Mouse (Mus musculus) C2C12 (cell line): ENCODE measurements at regions not wholly inside any gene's neighbourhood (a gene's known extent, or its start where the extent isn't known, plus 50 kb on each side); places are given as distances from the start of the nearest gene placed in this dataset.

Source experiments
- CTCF ChIP-seq: IDR thresholded peaks from one replicate; pipeline ENCODE4 v1.5.1; 2011; ENCODE audit not compliant: control insufficient read depth, insufficient read depth, insufficient read length
- MAX ChIP-seq: IDR thresholded peaks from one replicate; pipeline ENCODE4 v1.6.1; 2011; ENCODE audit warnings: mild to moderate bottlenecking, control low read depth
- MYOG ChIP-seq: IDR thresholded peaks from one replicate; pipeline ENCODE4 v1.6.1; 2011; ENCODE audit not compliant: control insufficient read depth, insufficient read length; ENCODE audit errors: extremely low read depth

DNA sequence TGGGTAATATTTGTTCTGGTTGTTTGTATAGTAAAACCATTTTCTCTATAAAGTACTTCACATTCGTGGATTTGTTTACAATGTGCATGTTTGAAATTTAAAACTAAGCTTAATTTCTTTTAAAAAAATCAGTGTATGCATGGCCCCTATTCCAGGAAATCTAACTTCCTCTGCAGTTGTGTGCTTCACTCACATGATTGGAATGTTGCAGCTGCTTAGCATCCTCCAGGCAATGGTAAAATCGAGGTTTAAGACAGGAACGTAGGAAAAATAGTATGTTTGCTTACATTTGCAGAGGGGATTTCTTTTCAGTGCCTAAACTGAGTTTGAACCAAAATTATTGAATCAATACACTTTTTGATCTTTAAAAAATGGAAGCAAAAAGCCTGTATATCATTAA is 217.5 kb downstream of the Ptprc start:
- TF ChIP-seq CTCF, result no peak
- no peak for TF ChIP-seq MAX
- TF ChIP-seq MYOG, result no peak
